Comparison of ENCODE assay signal across 25 mouse cellular contexts in the genomic region with DNA sequence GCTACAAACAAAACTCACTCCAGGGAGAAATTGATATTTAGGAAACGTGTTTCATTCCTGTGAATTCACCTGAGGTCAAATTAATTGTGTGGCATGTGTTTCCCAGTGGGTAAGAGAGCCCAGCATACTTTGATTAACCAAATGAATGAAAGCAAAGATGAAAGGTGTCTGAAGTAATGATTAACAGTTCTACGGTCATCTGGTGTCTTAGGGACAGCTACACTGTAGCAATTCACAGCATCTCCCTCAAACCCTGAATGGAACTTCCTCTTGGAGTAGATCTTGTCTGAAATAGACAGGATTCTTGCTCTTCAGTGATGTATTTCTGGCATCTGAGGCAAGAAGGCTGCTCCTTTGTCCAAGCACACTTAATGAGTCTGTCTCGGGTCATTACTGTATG. TPM values are rescaled to one million over a fixed set of nuclear protein-coding genes. Genes with fewer than 3 reads are reported as not detected.
DNase-seq lines count a peak whose midpoint lies in the region; ATAC-seq and TF ChIP-seq lines count a peak whose summit lies in the region.
"Had no signal": no experiment of that assay in that cellular context is flagged by ENCODE, and none has a peak within 500 bp of the region (broad histone marks: within the 10 kb centered on the region; RNA-seq: fewer than 3 reads in every experiment).

No protein-coding gene starts in this region.

- no peaks in the 10 kb centered on the region for H3K27me3 ChIP-seq in hindbrain, embryonic 14.5 days (ENCODE audit: control insufficient read depth, insufficient read depth, low read length)
- no peaks in the 10 kb centered on the region for H3K27me3 ChIP-seq in hindbrain, postnatal 0 days (ENCODE audit: insufficient read depth, low read length)
- H3K27me3 ChIP-seq in kidney, embryonic 15.5 days = no peaks in the 10 kb centered on the region
- H3K27me3 ChIP-seq: CH12.LX; embryonic facial prominence, embryonic 12.5 days; forebrain, embryonic 13.5 days; forebrain, embryonic 15.5 days had no signal

- no peak for ATAC-seq in hindbrain, embryonic 14.5 days (ENCODE audit: low FRiP score)
- ATAC-seq in hindbrain, postnatal 0 days = no peak
- peak; percentile 71 for ATAC-seq in kidney, embryonic 15.5 days (replicated peaks; ENCODE audit: low FRiP score)
- ATAC-seq: CD4-positive, CD25-positive, alpha-beta regulatory T cell, adult 4 months; forebrain, embryonic 13.5 days; forebrain, embryonic 15.5 days; forebrain, postnatal 0 days had no signal

- no peaks in the 10 kb centered on the region for H3K36me3 ChIP-seq in hindbrain, embryonic 14.5 days (replicated peaks; ENCODE audit: control insufficient read depth, insufficient read depth)
- H3K36me3 ChIP-seq in hindbrain, postnatal 0 days (ENCODE audit: insufficient read depth, low read length) = no peaks in the 10 kb centered on the region
- H3K36me3 ChIP-seq in kidney, embryonic 15.5 days = no peaks in the 10 kb centered on the region
- H3K36me3 ChIP-seq: embryonic facial prominence, embryonic 10.5 days; embryonic facial prominence, embryonic 12.5 days; forebrain, embryonic 15.5 days; G1E had no signal

- DNase-seq in hindbrain, embryonic 14.5 days (ENCODE audit: low spot score) = no peak
- DNase-seq in hindbrain, postnatal 0 days (ENCODE audit: low spot score) = no peak
- no peak for DNase-seq in kidney, postnatal 10 days
- peak; percentile 9 for DNase-seq in Muller cell, postnatal 12 days (ENCODE audit: inconsistent ontology term)
- no peak for DNase-seq in heart, adult 9 months (ENCODE audit: low spot score in 2 of 2)
- DNase-seq: adrenal gland, adult 2 months; adrenal gland, postnatal 10 days; adrenal gland, postnatal 25 days; B cell, adult 2 months; cerebellum, adult 11-12 months; cerebellum, adult 2 months; cerebellum, adult 9-10 months; cerebellum, postnatal 25 days; forebrain, postnatal 0 days had no signal

- no peak for TF ChIP-seq CTCF in hindbrain, postnatal 0 days (IDR thresholded peaks at IDR 0.05; ENCODE audit: low read depth)

- 0 out of 2 replicates have a peak overlapping the region, but pooled peaks have one; percentile 26 for H3K27ac ChIP-seq in hindbrain, embryonic 14.5 days
- no peak overlapping the region for H3K27ac ChIP-seq in hindbrain, postnatal 0 days
- peak overlapping the region; percentile 58; the same call in 1 of the 2 replicates for H3K27ac ChIP-seq in kidney, embryonic 15.5 days
- H3K27ac ChIP-seq: embryonic facial prominence, embryonic 10.5 days; embryonic facial prominence, embryonic 12.5 days; forebrain, embryonic 13.5 days; forebrain, embryonic 15.5 days had no signal

- no peak overlapping the region for H3K4me3 ChIP-seq in hindbrain, embryonic 14.5 days (replicated peaks; ENCODE audit: low read length)
- H3K4me3 ChIP-seq in hindbrain, postnatal 0 days (ENCODE audit: low read length) = no peak overlapping the region
- H3K4me3 ChIP-seq in kidney, embryonic 15.5 days (replicated peaks) = no peak overlapping the region
- H3K4me3 ChIP-seq: embryonic facial prominence, embryonic 10.5 days; embryonic facial prominence, embryonic 12.5 days; forebrain, embryonic 13.5 days; forebrain, embryonic 15.5 days had no signal

- WGBS in hindbrain, embryonic 14.5 days = 55% methylated on average over 3 of the region's 3 CpGs
- 52% methylated on average over 3 of the region's 3 CpGs for WGBS in hindbrain, postnatal 0 days
- WGBS in kidney, embryonic 15.5 days = 33% methylated on average over 3 of the region's 3 CpGs

- H3K9ac ChIP-seq in hindbrain, embryonic 14.5 days = no peak overlapping the region
- no peak overlapping the region for H3K9ac ChIP-seq in hindbrain, postnatal 0 days (replicated peaks; ENCODE audit: low read length)
- no peak overlapping the region for H3K9ac ChIP-seq in kidney, embryonic 15.5 days
- H3K9ac ChIP-seq: embryonic facial prominence, embryonic 12.5 days; forebrain, embryonic 13.5 days; forebrain, embryonic 15.5 days; forebrain, postnatal 0 days had no signal

- no peak overlapping the region for H3K4me2 ChIP-seq in hindbrain, embryonic 14.5 days (replicated peaks)
- H3K4me2 ChIP-seq in hindbrain, postnatal 0 days (ENCODE audit: low read depth, low read length) = no peak overlapping the region
- H3K4me2 ChIP-seq in kidney, embryonic 15.5 days = no peak overlapping the region
- H3K4me2 ChIP-seq: embryonic facial prominence, embryonic 12.5 days; forebrain, embryonic 13.5 days; forebrain, embryonic 15.5 days had no signal

- 0 out of 2 replicates have a peak, but pooled peaks cover 5% of the 10 kb centered on the region for H3K4me1 ChIP-seq in hindbrain, embryonic 14.5 days (replicated peaks; ENCODE audit: control insufficient read depth, insufficient read depth, low read length)
- no peaks in the 10 kb centered on the region for H3K4me1 ChIP-seq in hindbrain, postnatal 0 days (ENCODE audit: insufficient read depth, low read length)
- H3K4me1 ChIP-seq in kidney, embryonic 15.5 days = peaks cover 3% of the 10 kb centered on the region; the same call in 1 of the 2 replicates
- H3K4me1 ChIP-seq: embryonic facial prominence, embryonic 10.5 days; embryonic facial prominence, embryonic 12.5 days; forebrain, embryonic 13.5 days; forebrain, embryonic 15.5 days had no signal

- no peaks in the 10 kb centered on the region for H3K9me3 ChIP-seq in hindbrain, embryonic 14.5 days (ENCODE audit: control insufficient read depth, low read length)
- no peaks in the 10 kb centered on the region for H3K9me3 ChIP-seq in hindbrain, postnatal 0 days (ENCODE audit: low read length)
- H3K9me3 ChIP-seq in kidney, embryonic 15.5 days (replicated peaks) = no peaks in the 10 kb centered on the region
- H3K9me3 ChIP-seq: embryonic facial prominence, embryonic 10.5 days; forebrain, embryonic 15.5 days; G1E had no signal

RNA-seq across cellular contexts. Expression of gene Izumo1r, which starts 42.2 kb away (rescaled TPM):
- polyA plus RNA-seq in hindbrain, embryonic 14.5 days (2014; fragmentation: Nextera tagmentation; extraction: Ambion mirVana) = not detected in 2 replicates
- not detected in 2 replicates for total RNA-seq in hindbrain, postnatal 0 days (2014; rRNA removed)
- polyA plus RNA-seq in hindbrain, postnatal 0 days (2015; fragmentation: Nextera tagmentation; extraction: Ambion mirVana) = not detected in 2 replicates
- 0.16 and 0.21 TPM in 2 replicates for polyA plus RNA-seq in kidney, embryonic 15.5 days (2015; fragmentation: Nextera tagmentation; extraction: Ambion mirVana)
- total RNA-seq: adrenal gland, adult 2 months; adrenal gland, postnatal 25 days; adrenal gland, postnatal 4 days; CH12.LX; forebrain, postnatal 0 days had no signal
- polyA plus RNA-seq: cerebellum, adult 2 months; cortical plate, adult 2 months; forebrain, embryonic 11.5 days; forebrain, embryonic 13.5 days; forebrain, embryonic 15.5 days; forebrain, postnatal 0 days; G1E had no signal
